Mouse (Mus musculus) heart, embryonic 11.5 days (tissue): ENCODE results near the gene Hcar2. TPM values are rescaled to one million over a fixed set of nuclear protein-coding genes. Genes with fewer than 3 reads are reported as not detected.

Experiments used
- ATAC-seq: fragments of 200-750 bp; cut with Nextera tagmentation; replicated peaks from 2 replicates; pipeline ENCODE4 v1.8.0; 2017; ENCODE audit warnings: moderate library complexity; ENCODE audit not compliant: insufficient number of reproducible peaks, low FRiP score, low TSS enrichment
- H3K27ac ChIP-seq: fragments of 300-500 bp; sonication (generic); 2 replicates; pipeline ENCODE4 v1.5.1; 2014; ENCODE audit warnings: mild to moderate bottlenecking, low read depth, low read length
- H3K27me3 ChIP-seq: fragments of 300-500 bp; sonication (generic); 2 replicates; pipeline ENCODE4 v1.6.1; 2014; ENCODE audit warnings: mild to moderate bottlenecking, low read length, mixed read lengths; ENCODE audit not compliant: control insufficient read depth, insufficient read depth
- H3K36me3 ChIP-seq: fragments of 300-500 bp; sonication (generic); 2 replicates; pipeline ENCODE4 v1.6.1; 2014; ENCODE audit warnings: mild to moderate bottlenecking, low read length, moderate library complexity, mixed read lengths; ENCODE audit not compliant: control insufficient read depth, insufficient read depth
- H3K4me1 ChIP-seq: fragments of 300-500 bp; sonication (generic); 2 replicates; pipeline ENCODE4 v1.6.1; 2014; ENCODE audit warnings: low read length; ENCODE audit not compliant: control insufficient read depth, insufficient read depth
- H3K4me2 ChIP-seq: fragments of 300-500 bp; sonication (generic); 2 replicates; pipeline ENCODE4 v1.6.1; 2014; ENCODE audit warnings: mild to moderate bottlenecking, moderate library complexity
- H3K4me3 ChIP-seq: fragments of 300-500 bp; sonication (generic); 2 replicates; pipeline ENCODE4 v1.5.1; 2014; ENCODE audit warnings: low read depth, low read length
- H3K9ac ChIP-seq: fragments of 300-500 bp; sonication (generic); 2 replicates; pipeline ENCODE4 v1.6.1; 2014; ENCODE audit warnings: mild to moderate bottlenecking, low read depth, low read length, moderate library complexity
- H3K9me3 ChIP-seq: fragments of 300-500 bp; sonication (generic); replicated peaks from 2 replicates; pipeline ENCODE4 v1.6.1; 2016; ENCODE audit warnings: low read length; ENCODE audit not compliant: control insufficient read depth
- WGBS: fragments of 180-500 bp; shearing (Covaris S2); extraction: QIAGEN DNeasy Blood & Tissue Kit; methylation state at CpG from one replicate; pipeline ENCODE4 v1.1.7; 2014; ENCODE audit not compliant: insufficient replicate concordance; 5-methylcytosine and 5-hydroxymethylcytosine counted together
- polyA plus RNA-seq: library from polyadenylated mRNA; unstranded; fragments of >200 nt; fragmentation: Nextera tagmentation; extraction: Ambion mirVana; gene quantifications from 2 replicates; pipeline ENCODE4 v1.2.1, GENCODE M21; 2014

Gene Hcar2
- not detected in 2 replicates for polyA plus RNA-seq

GRCm38 (mm10) chr5:123865365-123865764 lies at the start of gene Hcar2:
Hcar2 (minus strand) TSS chr5:123865499.
- no peak within 1 kb of the TSS for H3K4me3 ChIP-seq
- H3K9me3 ChIP-seq: no peaks in the 10 kb centered on the region
- ATAC-seq: no peak
- H3K9ac ChIP-seq: no peak within 1 kb of the TSS
- no peaks in the 10 kb centered on the region for H3K4me1 ChIP-seq
- no peak within 1 kb of the TSS for H3K27ac ChIP-seq
- no peaks in the 10 kb centered on the region for H3K36me3 ChIP-seq
- H3K4me2 ChIP-seq: no peak within 1 kb of the TSS
- no peaks in the 10 kb centered on the region for H3K27me3 ChIP-seq
- WGBS: 74% methylated on average over 12 of the region's 12 CpGs

DNA sequence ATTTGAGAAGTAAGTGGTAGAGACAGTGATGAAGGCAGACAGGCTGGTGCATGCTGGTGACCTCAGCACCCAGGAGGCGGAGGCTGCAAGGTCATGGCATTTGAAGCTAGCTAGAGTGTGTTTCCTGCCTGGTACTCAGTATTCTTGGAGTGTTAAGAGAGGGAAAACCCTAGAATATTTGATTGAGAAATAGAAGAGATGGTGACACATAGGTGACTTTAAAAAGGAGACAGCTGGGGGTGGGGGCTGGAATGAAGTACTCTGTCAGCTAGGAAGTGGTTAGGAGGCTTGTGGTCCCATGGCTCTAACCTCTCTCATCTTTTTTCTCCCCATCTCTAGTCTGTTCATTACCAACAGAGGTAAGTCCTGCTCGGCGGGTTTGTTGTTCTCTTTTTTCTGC lies 49.6 kb upstream of the Hcar2 start:
- no peak overlapping the region for H3K4me3 ChIP-seq
- peaks cover 12% of the 10 kb centered on the region for H3K36me3 ChIP-seq
- no peaks in the 10 kb centered on the region for H3K27me3 ChIP-seq
- WGBS: 76% methylated on average over 3 of the region's 3 CpGs
- ATAC-seq: no peak
- no peak overlapping the region for H3K4me2 ChIP-seq
- H3K27ac ChIP-seq: no peak overlapping the region
- peaks cover 3% of the 10 kb centered on the region for H3K4me1 ChIP-seq
- no peak overlapping the region for H3K9ac ChIP-seq
- no peaks in the 10 kb centered on the region for H3K9me3 ChIP-seq

DNA sequence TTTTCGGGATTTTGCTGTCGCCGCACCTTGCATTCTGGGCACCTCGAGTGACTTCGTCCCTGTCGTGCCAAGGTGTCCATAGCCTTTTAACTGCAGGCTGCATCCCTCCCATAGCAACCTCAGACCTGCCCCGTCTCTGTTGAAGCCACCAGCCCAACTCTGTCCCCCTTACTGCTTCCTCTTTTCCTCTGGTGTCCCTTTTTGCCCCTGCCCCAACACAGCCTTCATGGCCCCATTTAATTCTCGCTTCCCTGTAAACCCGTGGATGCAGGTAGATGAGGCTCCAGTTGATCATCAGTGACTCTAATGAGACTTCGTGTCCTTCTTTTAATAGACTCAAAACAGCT lies 42.3 kb upstream of the Hcar2 start:
- Histone ChIP-seq H3K27ac (peak overlapping the region; percentile 89), H3K4me2 (peak overlapping the region; percentile 98), H3K4me3 (peak overlapping the region; percentile 84), H3K4me1 (peaks cover 12% of the 10 kb centered on the region), H3K36me3 (peaks cover 14% of the 10 kb centered on the region), H3K9me3 (no peaks in the 10 kb centered on the region), H3K9ac (peak overlapping the region; percentile 99), H3K27me3 (no peaks in the 10 kb centered on the region)
- no peak for ATAC-seq
- WGBS: 4% methylated on average over 10 of the region's 10 CpGs

DNA sequence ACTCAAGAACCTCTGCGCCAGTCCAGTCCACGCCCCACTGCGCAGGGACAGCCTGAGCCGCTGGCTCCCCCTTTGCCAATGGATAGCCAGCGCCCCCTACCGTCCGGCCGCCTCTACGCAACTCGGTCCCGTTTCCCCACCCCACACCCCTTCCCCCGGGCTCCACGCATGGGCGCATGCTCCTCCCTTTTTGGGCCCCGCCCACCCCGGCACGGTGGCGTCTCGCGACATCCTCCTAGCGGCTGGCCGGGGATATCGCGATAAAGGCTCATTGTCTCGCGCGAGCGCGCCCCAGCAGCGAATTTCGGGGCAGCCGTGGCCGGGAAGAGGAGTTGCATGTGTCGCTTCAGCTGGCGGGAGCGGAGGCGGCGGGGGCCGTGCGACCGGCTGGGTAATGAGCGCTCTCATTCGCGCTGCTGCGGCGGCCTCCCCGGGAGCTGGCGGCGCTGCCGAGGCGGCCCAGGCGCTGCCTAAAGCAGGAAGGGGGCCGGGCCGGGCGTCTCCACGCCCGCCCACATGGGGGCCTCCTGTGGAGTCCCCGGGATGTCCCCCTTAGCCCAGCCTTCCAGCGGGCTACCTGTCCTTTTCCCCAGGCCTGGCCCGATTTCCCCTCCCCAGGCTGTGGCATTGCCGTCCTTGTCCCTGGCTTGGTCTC lies 41.8 kb upstream of the Hcar2 start, which contains the start of gene Denr:
TSS of gene Denr (plus strand) at position 200 of the 655 bp plus-strand sequence.
- Histone ChIP-seq H3K27ac (peak within 1 kb of the TSS; percentile 89), H3K9ac (peak within 1 kb of the TSS; percentile 99), H3K4me2 (peak within 1 kb of the TSS; percentile 98), H3K36me3 (peaks cover 14% of the 10 kb centered on the region), H3K27me3 (no peaks in the 10 kb centered on the region), H3K4me3 (peak within 1 kb of the TSS; percentile 84), H3K4me1 (peaks cover 12% of the 10 kb centered on the region), H3K9me3 (no peaks in the 10 kb centered on the region)
- WGBS: under 1% methylated on average over 61 of the region's 61 CpGs
- peak; percentile 91 for ATAC-seq

GRCm38 (mm10) chr5:123906146-123906975 lies 41.1 kb upstream of the Hcar2 start:
- peaks cover 12% of the 10 kb centered on the region for H3K4me1 ChIP-seq
- no peak for ATAC-seq
- peak overlapping the region; percentile 98 for H3K4me2 ChIP-seq
- no peak overlapping the region for H3K27ac ChIP-seq
- H3K36me3 ChIP-seq: peaks cover 14% of the 10 kb centered on the region
- WGBS: 71% methylated on average over 17 of the region's 17 CpGs
- no peaks in the 10 kb centered on the region for H3K9me3 ChIP-seq
- H3K9ac ChIP-seq: 0 out of 2 replicates have a peak overlapping the region, but pooled peaks have one; percentile 23
- H3K27me3 ChIP-seq: no peaks in the 10 kb centered on the region
- peak overlapping the region; percentile 84 for H3K4me3 ChIP-seq

DNA sequence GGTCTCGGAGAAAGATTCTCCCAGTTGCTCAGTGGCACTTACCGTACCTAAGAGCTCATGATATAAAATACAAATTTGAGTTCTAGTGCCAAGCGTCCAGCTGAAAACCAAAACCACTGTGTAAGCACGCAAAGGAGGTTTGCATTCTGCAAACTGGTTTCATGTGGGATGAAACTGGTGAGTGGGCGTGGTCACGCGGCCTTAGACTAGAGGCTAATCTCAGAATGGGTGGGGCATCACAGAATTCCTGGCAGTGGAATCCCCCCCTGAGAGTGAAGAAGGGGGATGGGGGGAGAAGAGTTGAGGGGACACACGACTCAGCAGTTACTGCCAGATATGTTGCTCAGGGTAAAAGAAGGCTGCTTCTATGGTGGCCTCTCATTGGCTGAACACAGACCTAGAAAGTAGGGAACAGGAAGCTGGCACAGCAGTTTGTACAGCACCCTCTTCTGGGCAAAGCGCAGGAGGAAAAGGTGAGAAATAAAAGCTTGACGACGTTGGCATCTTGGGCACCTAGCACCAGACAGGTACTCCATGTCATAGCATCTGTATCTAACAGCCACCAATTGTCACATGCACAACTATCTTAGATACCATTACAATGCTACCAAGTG lies 38.9 kb upstream of the Hcar2 start:
- H3K9me3 ChIP-seq: no peaks in the 10 kb centered on the region
- peaks cover 12% of the 10 kb centered on the region for H3K4me1 ChIP-seq
- H3K4me3 ChIP-seq: no peak overlapping the region
- WGBS: 58% methylated on average over 11 of the region's 11 CpGs
- no peak for ATAC-seq
- no peak overlapping the region for H3K9ac ChIP-seq
- no peak overlapping the region for H3K4me2 ChIP-seq
- no peak overlapping the region for H3K27ac ChIP-seq
- 0 out of 2 replicates have a peak, but pooled peaks cover 3% of the 10 kb centered on the region for H3K36me3 ChIP-seq
- no peaks in the 10 kb centered on the region for H3K27me3 ChIP-seq

GRCm38 (mm10) chr5:123897352-123897751 lies 32.1 kb upstream of the Hcar2 start:
- H3K4me2 ChIP-seq: no peak overlapping the region
- no peaks in the 10 kb centered on the region for H3K36me3 ChIP-seq
- H3K9ac ChIP-seq: no peak overlapping the region
- H3K27me3 ChIP-seq: no peaks in the 10 kb centered on the region
- no peak overlapping the region for H3K27ac ChIP-seq
- 74% methylated on average over 13 of the region's 13 CpGs for whole genome bisulfite sequencing
- no peaks in the 10 kb centered on the region for H3K9me3 ChIP-seq
- no peak overlapping the region for H3K4me3 ChIP-seq
- ATAC-seq: no peak
- H3K4me1 ChIP-seq: no peaks in the 10 kb centered on the region

DNA sequence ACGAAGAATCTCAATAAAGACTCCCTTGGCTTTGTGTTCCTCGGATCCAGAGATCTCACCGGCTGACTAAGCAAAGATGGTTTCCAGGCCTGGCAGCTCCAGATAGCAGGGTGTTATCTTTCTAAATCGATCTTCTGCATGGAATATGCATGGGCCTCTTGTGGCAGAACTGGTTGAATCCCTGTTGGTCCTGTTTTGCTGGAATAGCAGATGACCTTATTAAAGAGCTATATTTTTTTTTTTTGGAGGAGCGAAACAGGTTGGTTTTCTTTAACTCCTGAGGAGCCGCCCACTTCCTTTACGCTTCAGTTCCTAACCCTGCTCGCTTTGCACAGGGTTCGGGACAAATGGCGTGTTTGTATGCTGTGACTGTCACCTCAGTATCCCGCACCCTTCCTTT lies 31.1 kb upstream of the Hcar2 start:
- H3K4me1 ChIP-seq: no peaks in the 10 kb centered on the region
- no peak overlapping the region for H3K9ac ChIP-seq
- no peak overlapping the region for H3K27ac ChIP-seq
- no peaks in the 10 kb centered on the region for H3K27me3 ChIP-seq
- H3K4me3 ChIP-seq: no peak overlapping the region
- WGBS: 70% methylated on average over 11 of the region's 11 CpGs
- ATAC-seq: no peak
- H3K36me3 ChIP-seq: no peaks in the 10 kb centered on the region
- H3K9me3 ChIP-seq: no peaks in the 10 kb centered on the region
- no peak overlapping the region for H3K4me2 ChIP-seq
